Mouse (Mus musculus): ENCODE data around the gene Pan2.

- no peak for TF ChIP-seq CTCF (IDR thresholded peaks at IDR 0.05)
- no peak for TF ChIP-seq POLR2A (IDR thresholded peaks at IDR 0.05; ENCODE audit: insufficient read depth, low read depth, low read length)
These were observed 12.4 kb downstream of the Pan2 start for GRCm38 (mm10) chr10:128315578-128315977.
